Comparison of ENCODE assay signal across 14 mouse cellular contexts in genomic region chr17:26350216-26350615, GRCm38 (mm10).
A peak's percentile ranks its signal among the peaks of the same experiment; 100 is the strongest.
DNase-seq lines count a peak whose midpoint lies in the region.
"Had no signal": no experiment of that assay in that cellular context is flagged by ENCODE, and none has a peak within 500 bp of the region (broad histone marks: within the 10 kb centered on the region; RNA-seq: fewer than 3 reads in every experiment).

No protein-coding gene starts in this region.

- DNase-seq in layer of hippocampus, adult 9-11 months: peak; percentile 46
- no peak for DNase-seq in layer of hippocampus, postnatal 25 days (ENCODE audit: extremely low spot score in 1 of 2, low spot score in 1 of 2)
- DNase-seq in left cerebral cortex, postnatal 25 days (ENCODE audit: low spot score in 2 of 2): peak; percentile 37 to 87
- no peak for DNase-seq in left cerebral cortex, postnatal 4 days
- peak; percentile 75 for DNase-seq in brain, adult 2 months (ENCODE audit: low read depth, low spot score)
- peak; percentile 60 to 63 for DNase-seq in frontal cortex, adult 2 months (ENCODE audit: extremely low spot score in 1 of 2, low spot score in 1 of 2)
- DNase-seq in kidney, adult 8-10 months: no peak
- DNase-seq in T-cell, adult 2 months (ENCODE audit: low spot score): no peak
- DNase-seq: adrenal gland, postnatal 25 days; cerebellum, adult 2 months; cerebellum, postnatal 10 days; gastrocnemius, adult 2 months; gastrocnemius, postnatal 25 days; heart, postnatal 36 days had no signal

- intact Hi-C loops in left cerebral cortex, postnatal 25 days (cut with DNase I): no loop called here
- intact Hi-C loops in left cerebral cortex, postnatal 4 days (cut with DNase I): no loop called here

Comparison
In these comparisons a context has a peak if more than half of its experiments do, and no peak if none do; other contexts are left out.
1. DNase-seq: peak in layer of hippocampus, adult 9-11 months (single experiment), left cerebral cortex, postnatal 25 days (2 of 2), brain, adult 2 months (single experiment) and frontal cortex, adult 2 months (2 of 2); none in layer of hippocampus, postnatal 25 days (0 of 2), left cerebral cortex, postnatal 4 days (single experiment), kidney, adult 8-10 months (0 of 2) and T-cell, adult 2 months (single experiment).